Mouse (Mus musculus) kidney, adult 2 months (tissue): Measurements from ENCODE around the gene Prr18. TPM values are rescaled to one million over a fixed set of nuclear protein-coding genes. Genes with fewer than 3 reads are reported as not detected.

ENCODE experiments used
- DNase-seq: peaks from one replicate; pipeline ENCODE4 v3.0.0; 2021
- H3K27ac ChIP-seq: fragments of 200-500 bp; 2 replicates; pipeline ENCODE4 v1.5.1; 2012; ENCODE audit warnings: low read depth, low read length, control low read depth, inconsistent platforms; ENCODE audit not compliant: insufficient read depth
- H3K27me3 ChIP-seq: fragments of 200-500 bp; replicated peaks from 2 replicates; pipeline ENCODE4 v1.6.1; 2012; ENCODE audit warnings: mild to moderate bottlenecking, moderate library complexity, low read length, inconsistent platforms; ENCODE audit not compliant: control insufficient read depth, insufficient read depth
- H3K36me3 ChIP-seq: fragments of 200-500 bp; 2 replicates; pipeline ENCODE4 v1.6.1; 2012; ENCODE audit warnings: mild to moderate bottlenecking, moderate library complexity, low read length, inconsistent platforms; ENCODE audit not compliant: control insufficient read depth, insufficient read depth
- H3K4me1 ChIP-seq: fragments of 200-500 bp; 2 replicates; pipeline ENCODE4 v1.6.1; 2011; ENCODE audit warnings: low read length; ENCODE audit not compliant: control insufficient read depth, insufficient read depth
- H3K4me3 ChIP-seq: fragments of 200-500 bp; 2 replicates; pipeline ENCODE4 v1.5.1; 2011; ENCODE audit warnings: mild to moderate bottlenecking, low read depth, low read length, control low read depth; ENCODE audit not compliant: insufficient read depth
- CTCF ChIP-seq: fragments of 200-500 bp; conservative IDR thresholded peaks from 2 replicates; pipeline ENCODE4 v1.5.1; 2011; ENCODE audit warnings: low read depth, mild to moderate bottlenecking, control low read depth, low read length, moderate library complexity, mixed read lengths; ENCODE audit not compliant: insufficient read depth, insufficient read length
- POLR2A ChIP-seq: fragments of 200-500 bp; IDR thresholded peaks from one replicate; pipeline ENCODE4 v1.6.1; 2011; ENCODE audit warnings: low read depth, low read length, control low read depth
- WGBS: fragments of 180-500 bp; shearing (Covaris S2); methylation state at CpG from one replicate; pipeline ENCODE4 v1.1.7; 2018; 5-methylcytosine and 5-hydroxymethylcytosine counted together
- polyA plus RNA-seq: library from polyadenylated mRNA; depleted of rRNA; stranded (reverse); fragments of >200 nt; gene quantifications from 2 replicates; pipeline ENCODE4 v1.2.3, GENCODE M21; 2012

Prr18 gene
- polyA plus RNA-seq, 1 experiment = 0.05 TPM

- TF ChIP-seq POLR2A (no peak), CTCF (no peak)
- no peak overlapping the region for H3K4me3 ChIP-seq
- no peaks in the 10 kb centered on the region for H3K4me1 ChIP-seq
- no peak overlapping the region for H3K27ac ChIP-seq
- H3K27me3 ChIP-seq = no peaks in the 10 kb centered on the region
- no peaks in the 10 kb centered on the region for H3K36me3 ChIP-seq
- WGBS = 91% methylated on average over 6 of the region's 6 CpGs
- DNase-seq = no peak
These were observed 20.2 kb downstream of the Prr18 start for GRCm38 (mm10) chr17:8357498-8357897.

- TF ChIP-seq CTCF (no peak), POLR2A (no peak)
- no peaks in the 10 kb centered on the region for H3K4me1 ChIP-seq
- H3K27me3 ChIP-seq = no peaks in the 10 kb centered on the region
- no peak overlapping the region for H3K4me3 ChIP-seq
- 92% methylated on average over 5 of the region's 5 CpGs for WGBS
- DNase-seq = no peak
- H3K27ac ChIP-seq = no peak overlapping the region
- no peaks in the 10 kb centered on the region for H3K36me3 ChIP-seq
These were observed 23.6 kb downstream of the Prr18 start for GRCm38 (mm10) chr17:8360876-8361275.

GRCm38 (mm10) chr17:8361281-8362103 is 24.2 kb downstream of the Prr18 start:
- DNase-seq = no peak
- no peaks in the 10 kb centered on the region for H3K27me3 ChIP-seq
- no peak overlapping the region for H3K27ac ChIP-seq
- no peaks in the 10 kb centered on the region for H3K36me3 ChIP-seq
- H3K4me3 ChIP-seq = no peak overlapping the region
- H3K4me1 ChIP-seq = no peaks in the 10 kb centered on the region
- 80% methylated on average over 10 of the region's 10 CpGs for WGBS
- TF ChIP-seq POLR2A = no peak

- TF ChIP-seq POLR2A (no peak), CTCF (no peak)
- Histone ChIP-seq H3K27ac (no peak overlapping the region), H3K27me3 (no peaks in the 10 kb centered on the region), H3K36me3 (no peaks in the 10 kb centered on the region), H3K4me1 (peaks cover 4% of the 10 kb centered on the region; the same call in 1 of the 2 replicates), H3K4me3 (no peak overlapping the region)
- 45% methylated on average over 20 of the region's 20 CpGs for WGBS
- no peak for DNase-seq
These were observed 30.5 kb downstream of the Prr18 start for GRCm38 (mm10) chr17:8367514-8368480.

- 63% methylated on average over 8 of the region's 8 CpGs for WGBS
- DNase-seq = no peak
- Histone ChIP-seq H3K27ac (no peak overlapping the region), H3K4me1 (peaks cover 4% of the 10 kb centered on the region; the same call in 1 of the 2 replicates), H3K27me3 (no peaks in the 10 kb centered on the region), H3K4me3 (no peak overlapping the region), H3K36me3 (no peaks in the 10 kb centered on the region)
- no peak for TF ChIP-seq POLR2A
- TF ChIP-seq CTCF = no peak
These were observed 31.3 kb downstream of the Prr18 start for GRCm38 (mm10) chr17:8368570-8368969.

- Histone ChIP-seq H3K4me1 (peaks cover 4% of the 10 kb centered on the region; the same call in 1 of the 2 replicates), H3K36me3 (no peaks in the 10 kb centered on the region), H3K27ac (no peak overlapping the region), H3K27me3 (no peaks in the 10 kb centered on the region), H3K4me3 (no peak overlapping the region)
- DNase-seq = no peak
- no peak for TF ChIP-seq POLR2A
- 60% methylated on average over 2 of the region's 2 CpGs for WGBS
These were observed 31.9 kb downstream of the Prr18 start for GRCm38 (mm10) chr17:8369171-8369570.

GRCm38 (mm10) chr17:8370634-8371229 is 33.5 kb downstream of the Prr18 start:
- no peak overlapping the region for H3K4me3 ChIP-seq
- 56% methylated on average over 13 of the region's 13 CpGs for WGBS
- H3K36me3 ChIP-seq = no peaks in the 10 kb centered on the region
- no peak for DNase-seq
- H3K27ac ChIP-seq = no peak overlapping the region
- no peak for TF ChIP-seq CTCF
- TF ChIP-seq POLR2A = no peak
- peaks cover 4% of the 10 kb centered on the region; the same call in 1 of the 2 replicates for H3K4me1 ChIP-seq
- H3K27me3 ChIP-seq = no peaks in the 10 kb centered on the region
